Mouse (Mus musculus) CD4-positive, CD25-positive, alpha-beta regulatory T cell, adult 2 months (primary cell): ENCODE measurements around the gene Mical1.

Source experiments
- DNase-seq: peaks from one replicate; pipeline ENCODE4 v3.0.0-alpha.2; 2012; ENCODE audit warnings: low read depth, low spot score

The Mical1 gene

GRCm38 (mm10) chr10:41476171-41477017 is at the start of gene Mical1:
Gene Mical1, plus strand, starts transcription at chr10:41476314.
- peak; percentile 82 for DNase-seq

- no peak for DNase-seq
Observed at GRCm38 (mm10) chr10:41426368-41426767, 49.7 kb upstream of the Mical1 start.

- DNase-seq: peak; percentile 63
Observed at GRCm38 (mm10) chr10:41434624-41435023, 41.5 kb upstream of the Mical1 start.

- DNase-seq: no peak
Observed at GRCm38 (mm10) chr10:41435141-41435540, 41.0 kb upstream of the Mical1 start.

- no peak for DNase-seq
Observed at GRCm38 (mm10) chr10:41448216-41448615, 27.9 kb upstream of the Mical1 start.

- DNase-seq: peak; percentile 60
Observed at GRCm38 (mm10) chr10:41449684-41450083, 26.4 kb upstream of the Mical1 start.

- DNase-seq: peak; percentile 98
Observed at GRCm38 (mm10) chr10:41450137-41450670, 25.9 kb upstream of the Mical1 start, which contains the start of gene Zbtb24. Gene Zbtb24, plus strand, starts transcription at chr10:41450383.

- DNase-seq: no peak
Observed at GRCm38 (mm10) chr10:41450780-41451522, 25.2 kb upstream of the Mical1 start.

- no peak for DNase-seq
Observed at GRCm38 (mm10) chr10:41451656-41452055, 24.5 kb upstream of the Mical1 start.

- DNase-seq: no peak
Observed at GRCm38 (mm10) chr10:41452791-41453190, 23.3 kb upstream of the Mical1 start.

GRCm38 (mm10) chr10:41459990-41460389 is 16.1 kb upstream of the Mical1 start:
- DNase-seq: no peak

GRCm38 (mm10) chr10:41460501-41460900 is 15.6 kb upstream of the Mical1 start:
- no peak for DNase-seq

GRCm38 (mm10) chr10:41461057-41461722 is 14.9 kb upstream of the Mical1 start:
- no peak for DNase-seq

GRCm38 (mm10) chr10:41464401-41464955 is 11.6 kb upstream of the Mical1 start:
- DNase-seq: no peak

- DNase-seq: no peak
Observed at GRCm38 (mm10) chr10:41467325-41467724, 8.8 kb upstream of the Mical1 start.

- no peak for DNase-seq
Observed at GRCm38 (mm10) chr10:41470693-41471092, 5.4 kb upstream of the Mical1 start.

- DNase-seq: no peak
Observed at GRCm38 (mm10) chr10:41472534-41472933, 3.6 kb upstream of the Mical1 start.

- peak; percentile 55 for DNase-seq
Observed at GRCm38 (mm10) chr10:41472962-41473481, 3.1 kb upstream of the Mical1 start.

- DNase-seq: peak; percentile 69
Observed at GRCm38 (mm10) chr10:41473782-41474468, 2.2 kb upstream of the Mical1 start.

- no peak for DNase-seq
Observed at GRCm38 (mm10) chr10:41474981-41475391, 1.1 kb upstream of the Mical1 start.

GRCm38 (mm10) chr10:41477018-41477277 is 834 bp downstream of the Mical1 start:
- DNase-seq: no peak
